10 mouse cellular contexts compared by ENCODE assay signal in the genomic region with DNA sequence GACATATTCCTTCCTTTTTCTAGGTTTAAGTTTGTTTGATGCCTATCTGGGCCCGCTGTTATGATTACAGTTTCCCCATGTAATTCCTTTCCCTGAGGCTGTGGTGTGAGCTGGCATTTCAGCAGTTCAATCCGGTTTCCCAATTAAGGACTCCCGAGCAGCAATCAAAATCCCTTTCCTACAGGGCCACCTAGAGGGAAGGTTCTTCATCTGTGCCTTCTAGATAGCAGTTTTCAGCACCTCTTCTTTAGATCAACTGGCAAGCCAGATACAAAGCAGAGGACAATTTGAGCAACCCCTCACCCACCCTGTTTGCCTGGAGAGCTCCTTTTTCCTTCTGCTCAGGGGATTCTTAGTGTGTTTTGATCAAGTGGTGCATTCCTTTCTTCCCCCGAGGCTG. TPM values are rescaled to one million over a fixed set of nuclear protein-coding genes. Genes with fewer than 3 reads are reported as not detected.
DNase-seq lines count a peak whose midpoint lies in the region; ATAC-seq and TF ChIP-seq lines count a peak whose summit lies in the region.
"Had no signal": no experiment of that assay in that cellular context is flagged by ENCODE, and none has a peak within 500 bp of the region (broad histone marks: within the 10 kb centered on the region; RNA-seq: fewer than 3 reads in every experiment).

No protein-coding gene starts in this region.

- no peak for DNase-seq in heart, embryonic 10.5 days (ENCODE audit: low spot score)
- peak; percentile 89 for DNase-seq in 3T3-L1 (ENCODE audit: low read depth, low spot score)
- peak; percentile 45 for DNase-seq in brain, embryonic 14.5 days (ENCODE audit: low read depth)
- DNase-seq in layer of hippocampus, adult 2 months (ENCODE audit: low spot score in 2 of 2) = peak; percentile 53 to 76

- H3K4me3 ChIP-seq in heart, embryonic 12.5 days = no peak overlapping the region
- no peak overlapping the region for H3K4me3 ChIP-seq in heart, embryonic 10.5 days
- no peak overlapping the region for H3K4me3 ChIP-seq in layer of hippocampus, adult 2 months
- H3K4me3 ChIP-seq: erythroblast, embryonic 14.5 days had no signal

- TF ChIP-seq CTCF in brain, embryonic 14.5 days (IDR thresholded peaks at IDR 0.05; ENCODE audit: borderline replicate concordance, extremely low read depth, insufficient read depth, insufficient read length) = no peak
- peak; percentile 71 for TF ChIP-seq CTCF in layer of hippocampus, adult 2 months (conservative IDR thresholded peaks at IDR 0.05)

- H3K9ac ChIP-seq in heart, embryonic 12.5 days = no peak overlapping the region

- peaks cover 6% of the 10 kb centered on the region for H3K27me3 ChIP-seq in heart, embryonic 12.5 days (replicated peaks)
- peaks cover 11% of the 10 kb centered on the region for H3K27me3 ChIP-seq in heart, embryonic 10.5 days (ENCODE audit: insufficient read depth, poor library complexity, severe bottlenecking)

- ATAC-seq in heart, embryonic 12.5 days (ENCODE audit: insufficient number of reproducible peaks, low FRiP score) = peak; percentile 45; the same call in 1 of the 2 replicates
- no peak for ATAC-seq in erythroid progenitor cell, adult 5-6 weeks (replicated peaks; ENCODE audit: low FRiP score, poor library complexity, severe bottlenecking)
- ATAC-seq in monocyte, adult 5-6 weeks (replicated peaks; ENCODE audit: insufficient number of reproducible peaks, low FRiP score, low TSS enrichment, poor library complexity, severe bottlenecking) = no peak
- no peak for ATAC-seq in megakaryocyte progenitor cell, adult 5-6 weeks (replicated peaks; ENCODE audit: poor library complexity)

- no peak overlapping the region for H3K4me2 ChIP-seq in heart, embryonic 12.5 days

- no peak for TF ChIP-seq POLR2A in brain, embryonic 14.5 days (IDR thresholded peaks at IDR 0.05; ENCODE audit: borderline replicate concordance, extremely low read depth, insufficient read depth, insufficient read length, poor library complexity, severe bottlenecking)

- peaks cover 26% of the 10 kb centered on the region for H3K4me1 ChIP-seq in heart, embryonic 12.5 days (replicated peaks)
- peaks cover 18% of the 10 kb centered on the region for H3K4me1 ChIP-seq in heart, embryonic 10.5 days

- H3K27ac ChIP-seq in heart, embryonic 12.5 days (ENCODE audit: poor library complexity, severe bottlenecking) = no peak overlapping the region
- H3K27ac ChIP-seq in heart, embryonic 10.5 days = no peak overlapping the region
- H3K27ac ChIP-seq in layer of hippocampus, adult 2 months = no peak overlapping the region

- H3K36me3 ChIP-seq in heart, embryonic 12.5 days = peaks cover 36% of the 10 kb centered on the region
- H3K36me3 ChIP-seq in heart, embryonic 10.5 days = peaks cover 38% of the 10 kb centered on the region

- no peaks in the 10 kb centered on the region for H3K9me3 ChIP-seq in heart, embryonic 12.5 days (replicated peaks)
- H3K9me3 ChIP-seq in heart, embryonic 10.5 days = no peaks in the 10 kb centered on the region

- 17% methylated on average over 4 of the region's 4 CpGs for WGBS in heart, embryonic 12.5 days
- WGBS in heart, embryonic 10.5 days = 21% methylated on average over 4 of the region's 4 CpGs

RNA-seq across cellular contexts. Expression of a gene that starts 14.0 kb away (rescaled TPM):
- polyA plus RNA-seq in heart, embryonic 12.5 days (2016; fragmentation: Nextera tagmentation; extraction: Ambion mirVana) = 0.27 and 0.40 TPM in 2 replicates
- polyA plus RNA-seq in heart, embryonic 10.5 days (2016; fragmentation: Nextera tagmentation; extraction: Ambion mirVana) = 0.11 and 0.46 TPM in 2 replicates
- polyA plus RNA-seq in brain, embryonic 14.5 days (2012; rRNA removed) = 0.29 and 0.34 TPM in 2 replicates
- total RNA-seq in layer of hippocampus, adult 2 months (2021) = under 1 TPM; 0.25 to 0.46 TPM
- not detected in 2 replicates for total RNA-seq in erythroid progenitor cell, adult 5-6 weeks (2015; ENCODE audit: low replicate concordance)
- total RNA-seq in erythroid progenitor cell, adult 5-6 weeks (2017; ENCODE audit: low replicate concordance) = not detected in 2 replicates
- total RNA-seq in monocyte, adult 5-6 weeks (2017) = not detected in 3 replicates
- total RNA-seq in megakaryocyte progenitor cell, adult 5-6 weeks (2015) = not detected in 2 replicates
- total RNA-seq in megakaryocyte progenitor cell, adult 5-6 weeks (2017) = not detected in 2 replicates
- total RNA-seq: neutrophil, adult 5-6 weeks had no signal
- polyA plus RNA-seq: erythroblast, embryonic 14.5 days had no signal

RNA-seq across cellular contexts. Expression of a gene that starts 22.6 kb away (rescaled TPM):
- 9.1 and 9.2 TPM in 2 replicates for polyA plus RNA-seq in heart, embryonic 12.5 days (2016; fragmentation: Nextera tagmentation; extraction: Ambion mirVana)
- 9.0 and 12.6 TPM in 2 replicates for polyA plus RNA-seq in heart, embryonic 10.5 days (2016; fragmentation: Nextera tagmentation; extraction: Ambion mirVana)
- polyA plus RNA-seq in brain, embryonic 14.5 days (2012; rRNA removed) = 11.6 and 12.1 TPM in 2 replicates
- 10 to 100 TPM; 25.6 to 27.3 TPM for total RNA-seq in layer of hippocampus, adult 2 months (2021)
- total RNA-seq in erythroid progenitor cell, adult 5-6 weeks (2015; ENCODE audit: low replicate concordance) = 1.1 TPM in 1 of 2 replicates, not detected in the other
- total RNA-seq in erythroid progenitor cell, adult 5-6 weeks (2017; ENCODE audit: low replicate concordance) = 0.13 and 1.1 TPM in 2 replicates
- 3.1 to 8.6 TPM (median 4.5 TPM) in 3 replicates for total RNA-seq in monocyte, adult 5-6 weeks (2017)
- 8.4 and 9.8 TPM in 2 replicates for total RNA-seq in megakaryocyte progenitor cell, adult 5-6 weeks (2015)
- total RNA-seq in megakaryocyte progenitor cell, adult 5-6 weeks (2017) = 8.0 and 13.7 TPM in 2 replicates
- polyA plus RNA-seq: erythroblast, embryonic 14.5 days had no signal
